Mouse (Mus musculus) neural tube, embryonic 14.5 days (tissue): ENCODE results near the gene Apbb2. TPM values are rescaled to one million over a fixed set of nuclear protein-coding genes. Genes with fewer than 3 reads are reported as not detected.

Source experiments
- ATAC-seq: fragments of 200-750 bp; cut with Nextera tagmentation; 2 replicates; pipeline ENCODE4 v1.8.0; 2017; ENCODE audit warnings: low read depth, mild to moderate bottlenecking, moderate TSS enrichment, moderate library complexity
- H3K27ac ChIP-seq: fragments of 300-500 bp; sonication (generic); 2 replicates; pipeline ENCODE4 v1.5.1; 2014; ENCODE audit warnings: low read depth, mild to moderate bottlenecking, control low read depth, low read length, moderate library complexity, mixed read lengths
- H3K27me3 ChIP-seq: fragments of 300-500 bp; sonication (generic); 2 replicates; pipeline ENCODE4 v1.6.1; 2014; ENCODE audit warnings: low read length; ENCODE audit not compliant: control insufficient read depth, insufficient read depth
- H3K36me3 ChIP-seq: fragments of 300-500 bp; sonication (generic); 2 replicates; pipeline ENCODE4 v1.6.1; 2014; ENCODE audit warnings: low read length, mixed read lengths; ENCODE audit not compliant: control insufficient read depth, insufficient read depth
- H3K4me1 ChIP-seq: fragments of 300-500 bp; sonication (generic); 2 replicates; pipeline ENCODE4 v1.6.1; 2014; ENCODE audit warnings: low read length; ENCODE audit not compliant: control insufficient read depth, insufficient read depth
- H3K4me2 ChIP-seq: fragments of 300-500 bp; sonication (generic); 2 replicates; pipeline ENCODE4 v1.6.1; 2014; ENCODE audit warnings: mild to moderate bottlenecking, low read depth, low read length, control low read depth
- H3K4me3 ChIP-seq: fragments of 300-500 bp; sonication (generic); 2 replicates; pipeline ENCODE4 v1.5.1; 2014; ENCODE audit warnings: low read depth, low read length, control low read depth, mixed read lengths
- H3K9ac ChIP-seq: fragments of 300-500 bp; sonication (generic); replicated peaks from 2 replicates; pipeline ENCODE4 v1.6.1; 2014; ENCODE audit warnings: low read depth, mild to moderate bottlenecking, control low read depth, low read length, mixed read lengths
- H3K9me3 ChIP-seq: fragments of 300-500 bp; sonication (generic); 2 replicates; pipeline ENCODE4 v1.6.1; 2016; ENCODE audit warnings: low read length; ENCODE audit not compliant: control insufficient read depth
- WGBS: fragments of 180-500 bp; shearing (Covaris S2); extraction: QIAGEN DNeasy Blood & Tissue Kit; methylation state at CpG from one replicate; pipeline ENCODE4 v1.1.7; 2014; 5-methylcytosine and 5-hydroxymethylcytosine counted together
- polyA plus RNA-seq: library from polyadenylated mRNA; unstranded; fragments of >200 nt; fragmentation: Nextera tagmentation; extraction: Ambion mirVana; gene quantifications from 2 replicates; pipeline ENCODE4 v1.2.1, GENCODE M21; 2014

The Apbb2 gene
- polyA plus RNA-seq, 1 experiment from 2014 or later = 132 TPM

DNA sequence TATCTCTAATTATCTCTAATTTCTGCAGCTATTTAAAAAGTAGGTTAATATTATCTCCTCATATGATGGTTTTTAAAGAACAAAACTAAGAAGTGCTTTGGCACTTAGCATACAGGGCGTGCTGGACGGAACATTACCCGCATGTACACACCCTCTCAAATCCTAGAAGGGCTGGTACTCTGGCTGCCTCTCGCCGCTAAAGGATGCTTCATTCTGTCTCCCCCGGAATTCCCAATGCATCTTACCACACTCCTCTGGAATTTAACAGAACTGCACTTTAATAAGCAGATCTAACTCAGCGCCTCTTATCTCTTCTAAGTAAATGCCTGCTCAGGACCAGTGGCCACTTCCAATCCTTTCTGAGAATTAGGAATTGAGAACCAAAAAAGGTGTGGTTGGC lies 80.8 kb downstream of the Apbb2 start:
- ATAC-seq = no peak
- WGBS = 80% methylated on average over 7 of the region's 7 CpGs
- no peak overlapping the region for H3K4me2 ChIP-seq
- H3K9me3 ChIP-seq = no peaks in the 10 kb centered on the region
- H3K36me3 ChIP-seq = no peaks in the 10 kb centered on the region
- H3K4me1 ChIP-seq = peaks cover 16% of the 10 kb centered on the region; the same call in 1 of the 2 replicates
- H3K27me3 ChIP-seq = no peaks in the 10 kb centered on the region
- H3K27ac ChIP-seq = no peak overlapping the region
- H3K4me3 ChIP-seq = no peak overlapping the region
- no peak overlapping the region for H3K9ac ChIP-seq

- H3K4me2 ChIP-seq = no peak overlapping the region
- no peak overlapping the region for H3K4me3 ChIP-seq
- peaks cover 16% of the 10 kb centered on the region; the same call in 1 of the 2 replicates for H3K4me1 ChIP-seq
- no peak overlapping the region for H3K27ac ChIP-seq
- no peak overlapping the region for H3K9ac ChIP-seq
- WGBS = 47% methylated on average over 8 of the region's 8 CpGs
- no peaks in the 10 kb centered on the region for H3K27me3 ChIP-seq
- H3K36me3 ChIP-seq = no peaks in the 10 kb centered on the region
- H3K9me3 ChIP-seq = no peaks in the 10 kb centered on the region
- ATAC-seq = no peak
These were observed 81.8 kb downstream of the Apbb2 start for GRCm38 (mm10) chr5:66536696-66537358.

GRCm38 (mm10) chr5:66535566-66536236 lies 82.9 kb downstream of the Apbb2 start:
- no peak overlapping the region for H3K9ac ChIP-seq
- no peaks in the 10 kb centered on the region for H3K9me3 ChIP-seq
- no peaks in the 10 kb centered on the region for H3K36me3 ChIP-seq
- 53% methylated on average over 9 of the region's 9 CpGs for WGBS
- no peak overlapping the region for H3K4me3 ChIP-seq
- H3K27me3 ChIP-seq = no peaks in the 10 kb centered on the region
- no peak for ATAC-seq
- no peak overlapping the region for H3K4me2 ChIP-seq
- peaks cover 16% of the 10 kb centered on the region; the same call in 1 of the 2 replicates for H3K4me1 ChIP-seq
- H3K27ac ChIP-seq = no peak overlapping the region

DNA sequence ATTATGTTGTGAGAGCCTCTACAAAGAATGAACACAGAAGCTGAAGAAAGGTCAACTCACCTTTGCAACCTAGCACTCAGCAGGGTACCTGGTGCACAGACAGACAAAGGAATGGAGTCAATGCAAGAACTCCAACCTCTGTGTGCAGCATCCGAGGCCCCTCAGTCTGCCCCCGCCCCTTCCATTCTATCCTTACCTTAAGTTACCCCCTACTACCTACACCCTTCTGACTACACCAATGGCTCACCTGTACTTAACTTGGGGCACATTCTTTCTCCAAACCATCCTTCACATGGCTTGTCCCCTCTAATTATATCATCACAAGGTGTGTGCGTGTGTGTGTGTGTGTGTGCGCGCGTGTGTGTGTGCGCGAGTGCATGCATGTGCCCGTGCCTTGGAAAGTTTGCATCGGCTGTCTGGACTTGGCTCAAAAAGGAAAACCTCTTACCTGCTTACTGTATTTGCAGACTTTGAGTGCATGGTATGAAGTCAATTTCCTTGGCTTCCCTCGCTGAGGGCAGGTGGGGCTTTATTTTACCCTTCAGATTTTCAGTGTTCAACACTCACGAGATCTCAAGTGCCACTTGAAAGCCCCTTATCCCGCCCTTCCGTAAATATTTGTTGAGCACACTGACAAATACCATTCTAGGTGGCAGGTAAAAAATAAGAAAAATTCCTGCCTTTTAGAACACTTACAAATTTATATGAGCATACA lies 84.7 kb downstream of the Apbb2 start:
- ATAC-seq = no peak
- H3K36me3 ChIP-seq = no peaks in the 10 kb centered on the region
- peaks cover 16% of the 10 kb centered on the region; the same call in 1 of the 2 replicates for H3K4me1 ChIP-seq
- 94% methylated on average over 14 of the region's 14 CpGs for WGBS
- no peak overlapping the region for H3K9ac ChIP-seq
- H3K4me3 ChIP-seq = no peak overlapping the region
- H3K27ac ChIP-seq = no peak overlapping the region
- H3K9me3 ChIP-seq = no peaks in the 10 kb centered on the region
- no peak overlapping the region for H3K4me2 ChIP-seq
- no peaks in the 10 kb centered on the region for H3K27me3 ChIP-seq

DNA sequence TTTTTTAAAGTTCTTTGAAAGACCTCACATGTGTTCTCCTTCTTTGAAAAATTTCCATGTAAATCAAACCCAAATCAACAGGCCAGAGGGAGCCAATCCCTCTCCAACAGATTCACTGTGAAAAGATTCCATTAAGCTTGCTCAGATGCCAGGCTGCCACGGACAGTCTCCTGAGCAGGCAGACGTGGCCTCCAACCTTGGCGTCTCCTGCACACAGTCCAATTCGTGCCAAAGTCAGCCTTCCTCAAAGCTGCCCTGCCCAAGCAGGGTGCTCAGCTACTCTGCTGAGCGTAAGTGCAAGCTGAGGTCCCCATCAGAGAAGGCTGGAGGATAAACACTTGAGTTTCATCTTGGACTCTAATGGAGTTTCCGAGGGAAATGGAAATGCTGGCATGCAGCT lies 85.8 kb downstream of the Apbb2 start:
- no peaks in the 10 kb centered on the region for H3K27me3 ChIP-seq
- 78% methylated on average over 6 of the region's 6 CpGs for WGBS

GRCm38 (mm10) chr5:66530361-66530760 lies 88.2 kb downstream of the Apbb2 start:
- Histone ChIP-seq H3K27ac (no peak overlapping the region), H3K4me2 (no peak overlapping the region), H3K9me3 (no peaks in the 10 kb centered on the region), H3K9ac (no peak overlapping the region), H3K4me3 (no peak overlapping the region), H3K36me3 (no peaks in the 10 kb centered on the region), H3K27me3 (no peaks in the 10 kb centered on the region), H3K4me1 (peaks cover 15% of the 10 kb centered on the region)
- WGBS = 94% methylated on average over 4 of the region's 4 CpGs
- no peak for ATAC-seq

More for the DNA sequence above, 85.8 kb downstream of the Apbb2 start:
- H3K4me3 ChIP-seq = no peak overlapping the region
- no peak overlapping the region for H3K4me2 ChIP-seq
- H3K4me1 ChIP-seq = peaks cover 16% of the 10 kb centered on the region
- H3K9me3 ChIP-seq = no peaks in the 10 kb centered on the region
- no peak overlapping the region for H3K9ac ChIP-seq
- no peaks in the 10 kb centered on the region for H3K36me3 ChIP-seq
- no peak overlapping the region for H3K27ac ChIP-seq
- no peak for ATAC-seq

- Histone ChIP-seq H3K9ac (no peak overlapping the region), H3K4me2 (no peak overlapping the region), H3K4me3 (no peak overlapping the region), H3K27me3 (no peaks in the 10 kb centered on the region), H3K36me3 (no peaks in the 10 kb centered on the region), H3K27ac (no peak overlapping the region), H3K9me3 (no peaks in the 10 kb centered on the region), H3K4me1 (peaks cover 12% of the 10 kb centered on the region)
- WGBS = 92% methylated on average over 7 of the region's 7 CpGs
- no peak for ATAC-seq
These were observed 89.0 kb downstream of the Apbb2 start for GRCm38 (mm10) chr5:66529631-66530030.

- H3K4me1 ChIP-seq = peaks cover 18% of the 10 kb centered on the region
- WGBS = 31% methylated on average over 7 of the region's 7 CpGs
- ATAC-seq = 0 out of 2 replicates have a peak, but pooled peaks have one; percentile 33
These were observed 90.0 kb downstream of the Apbb2 start for GRCm38 (mm10) chr5:66528567-66528966.

DNA sequence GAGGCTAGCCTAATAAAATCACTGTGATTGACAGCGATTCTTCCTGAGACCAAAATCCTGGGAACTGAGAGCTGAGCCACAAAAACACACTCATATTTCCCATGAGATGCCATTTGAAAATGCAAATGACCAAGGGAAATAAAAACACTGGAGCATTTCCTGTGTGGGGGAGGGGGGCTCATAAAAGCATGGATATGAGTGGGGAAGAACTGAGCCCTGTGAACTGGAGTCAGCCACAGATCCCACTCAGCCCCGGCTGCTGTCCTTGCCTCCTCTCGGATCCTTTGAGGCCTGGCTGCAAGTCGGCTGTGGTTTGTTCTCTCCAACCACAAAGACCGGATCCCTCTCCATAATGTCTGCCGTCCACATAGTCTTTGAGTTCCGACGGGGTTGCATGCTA lies 91.5 kb downstream of the Apbb2 start:
- Histone ChIP-seq H3K9me3 (no peaks in the 10 kb centered on the region), H3K27ac (peak overlapping the region; percentile 69), H3K36me3 (no peaks in the 10 kb centered on the region), H3K9ac (no peak overlapping the region), H3K27me3 (no peaks in the 10 kb centered on the region), H3K4me1 (peaks cover 22% of the 10 kb centered on the region), H3K4me2 (no peak overlapping the region), H3K4me3 (no peak overlapping the region)
- ATAC-seq = peak; percentile 39; the same call in 1 of the 2 replicates
- 47% methylated on average over 8 of the region's 8 CpGs for WGBS

More at GRCm38 (mm10) chr5:66528567-66528966, 90.0 kb downstream of the Apbb2 start:
- Histone ChIP-seq H3K27me3 (no peaks in the 10 kb centered on the region), H3K4me2 (no peak overlapping the region), H3K27ac (0 out of 2 replicates have a peak overlapping the region, but pooled peaks have one; percentile 16), H3K9me3 (no peaks in the 10 kb centered on the region), H3K9ac (no peak overlapping the region), H3K36me3 (no peaks in the 10 kb centered on the region), H3K4me3 (no peak overlapping the region)
